10 mouse cellular contexts compared by ENCODE assay signal in the genomic region with DNA sequence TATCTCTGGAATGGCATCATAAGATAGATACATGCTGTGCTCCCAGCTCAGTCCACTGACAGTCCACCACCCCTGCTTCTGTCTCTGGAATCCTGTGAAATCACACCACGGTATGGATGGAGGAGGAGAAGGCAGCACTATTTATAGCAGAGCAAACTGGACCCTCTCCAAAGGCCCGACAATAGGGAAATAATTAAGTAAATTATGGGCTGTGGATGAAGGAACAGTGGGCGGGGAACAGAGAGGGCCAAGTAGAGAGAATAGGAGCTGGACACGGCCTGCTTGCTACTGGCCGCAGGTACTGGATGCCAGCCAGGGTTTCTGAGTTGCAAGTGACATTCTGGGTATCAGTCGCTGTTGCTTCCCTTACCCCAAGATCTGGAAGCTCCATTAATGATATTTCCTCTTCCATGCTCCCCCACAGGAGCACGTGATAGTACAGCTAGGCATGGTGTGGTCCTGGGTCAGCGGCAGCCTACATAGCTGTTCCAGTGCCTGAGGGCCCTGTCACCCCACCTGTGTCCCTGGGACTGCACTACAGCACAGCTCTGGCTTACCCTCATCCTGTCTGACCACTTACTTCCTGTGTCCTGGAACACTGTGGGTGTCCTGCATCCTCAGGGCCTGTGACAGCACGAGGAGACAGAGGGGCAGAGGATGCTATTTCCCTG. TPM values are rescaled to one million over a fixed set of nuclear protein-coding genes. Genes with fewer than 3 reads are reported as not detected.
DNase-seq lines count a peak whose midpoint lies in the region; ATAC-seq lines count a peak whose summit lies in the region.
"Had no signal": no experiment of that assay in that cellular context is flagged by ENCODE, and none has a peak within 500 bp of the region (broad histone marks: within the 10 kb centered on the region; RNA-seq: fewer than 3 reads in every experiment).

No protein-coding gene starts in this region.

- no peaks in the 10 kb centered on the region for H3K27me3 ChIP-seq in forebrain, embryonic 13.5 days
- no peaks in the 10 kb centered on the region for H3K27me3 ChIP-seq in forebrain, embryonic 10.5 days (ENCODE audit: poor library complexity, severe bottlenecking)
- H3K27me3 ChIP-seq in forebrain, embryonic 16.5 days (replicated peaks; ENCODE audit: control insufficient read depth, insufficient read depth, low read length) = no peaks in the 10 kb centered on the region
- H3K27me3 ChIP-seq: CH12.LX; embryonic facial prominence, embryonic 12.5 days had no signal

- H3K36me3 ChIP-seq in forebrain, embryonic 13.5 days (ENCODE audit: poor library complexity, severe bottlenecking) = peaks cover 54% of the 10 kb centered on the region
- H3K36me3 ChIP-seq in forebrain, embryonic 10.5 days (replicated peaks) = peaks cover 59% of the 10 kb centered on the region
- H3K36me3 ChIP-seq in forebrain, embryonic 16.5 days (ENCODE audit: control insufficient read depth, insufficient read depth) = no peaks in the 10 kb centered on the region; the same call in none of the 2 replicates

- H3K9me3 ChIP-seq in forebrain, embryonic 13.5 days (replicated peaks) = no peaks in the 10 kb centered on the region
- H3K9me3 ChIP-seq in forebrain, embryonic 10.5 days = no peaks in the 10 kb centered on the region
- H3K9me3 ChIP-seq in forebrain, embryonic 16.5 days (ENCODE audit: control insufficient read depth, low read length) = no peaks in the 10 kb centered on the region
- H3K9me3 ChIP-seq: embryonic facial prominence, embryonic 12.5 days had no signal

- DNase-seq in forebrain, embryonic 10.5 days (ENCODE audit: extremely low spot score, low spot score) = no peak
- peak; percentile 91 for DNase-seq in Muller cell, postnatal 12 days (ENCODE audit: inconsistent ontology term)
- peak; percentile 71 to 79 for DNase-seq in kidney, postnatal 36 days
- no peak for DNase-seq in embryo, embryonic 11 days
- no peak for DNase-seq in urinary bladder, postnatal 25 days (ENCODE audit: low spot score)

- WGBS in forebrain, embryonic 13.5 days = 72% methylated on average over 9 of the region's 9 CpGs
- WGBS in forebrain, embryonic 10.5 days = 85% methylated on average over 9 of the region's 9 CpGs
- 60% methylated on average over 9 of the region's 9 CpGs for WGBS in forebrain, embryonic 16.5 days

- ATAC-seq in forebrain, embryonic 13.5 days = no peak
- peak; percentile 45 for ATAC-seq in forebrain, embryonic 16.5 days
- ATAC-seq in inflammation-experienced regulatory T-cells, adult 6 months = no peak

- H3K4me3 ChIP-seq in forebrain, embryonic 13.5 days = no peak overlapping the region
- no peak overlapping the region for H3K4me3 ChIP-seq in forebrain, embryonic 10.5 days
- H3K4me3 ChIP-seq in forebrain, embryonic 16.5 days (replicated peaks; ENCODE audit: low read length) = no peak overlapping the region
- H3K4me3 ChIP-seq: embryonic facial prominence, embryonic 12.5 days had no signal

- peak overlapping the region; percentile 1; the same call in 1 of the 2 replicates for H3K27ac ChIP-seq in forebrain, embryonic 13.5 days
- H3K27ac ChIP-seq in forebrain, embryonic 10.5 days = no peak overlapping the region
- no peak overlapping the region for H3K27ac ChIP-seq in forebrain, embryonic 16.5 days (ENCODE audit: low read length)
- H3K27ac ChIP-seq: embryonic facial prominence, embryonic 12.5 days had no signal

- H3K4me1 ChIP-seq in forebrain, embryonic 13.5 days = peaks cover 10% of the 10 kb centered on the region; the same call in 1 of the 2 replicates
- peaks cover 10% of the 10 kb centered on the region; the same call in 1 of the 2 replicates for H3K4me1 ChIP-seq in forebrain, embryonic 10.5 days
- peaks cover 4% of the 10 kb centered on the region for H3K4me1 ChIP-seq in forebrain, embryonic 16.5 days (replicated peaks; ENCODE audit: control insufficient read depth, insufficient read depth, low read length)
- H3K4me1 ChIP-seq: embryonic facial prominence, embryonic 12.5 days had no signal

- 0 out of 2 replicates have a peak overlapping the region, but pooled peaks have one; percentile 30 for H3K9ac ChIP-seq in forebrain, embryonic 13.5 days
- H3K9ac ChIP-seq in forebrain, embryonic 16.5 days (replicated peaks; ENCODE audit: low read depth, low read length) = no peak overlapping the region
- H3K9ac ChIP-seq: embryonic facial prominence, embryonic 12.5 days had no signal

- no peak overlapping the region for H3K4me2 ChIP-seq in forebrain, embryonic 13.5 days
- H3K4me2 ChIP-seq in forebrain, embryonic 16.5 days (ENCODE audit: low read length) = no peak overlapping the region
- H3K4me2 ChIP-seq: embryonic facial prominence, embryonic 12.5 days had no signal

RNA-seq across cellular contexts. Expression of gene Sbno2, which starts 20.4 kb away (rescaled TPM):
- 11.6 and 13.6 TPM in 2 replicates for polyA plus RNA-seq in forebrain, embryonic 13.5 days (2015; fragmentation: Nextera tagmentation; extraction: Ambion mirVana)
- polyA plus RNA-seq in forebrain, embryonic 10.5 days (2016; fragmentation: Nextera tagmentation; extraction: Ambion mirVana) = 14.7 and 15.6 TPM in 2 replicates
- 13.1 and 14.9 TPM in 2 replicates for polyA plus RNA-seq in forebrain, embryonic 16.5 days (2015; fragmentation: Nextera tagmentation; extraction: Ambion mirVana)
- polyA plus RNA-seq in inflammation-experienced regulatory T-cells, adult 6 months (2017; shearing (Covaris generic)) = 10 to 100 TPM; 30.4 to 39.1 (median 32.6) TPM

RNA-seq across cellular contexts. Expression of gene Stk11, which starts 30.7 kb away (rescaled TPM):
- polyA plus RNA-seq in forebrain, embryonic 13.5 days (2015; fragmentation: Nextera tagmentation; extraction: Ambion mirVana) = 20.7 and 21.6 TPM in 2 replicates
- 14.4 and 18.1 TPM in 2 replicates for polyA plus RNA-seq in forebrain, embryonic 10.5 days (2016; fragmentation: Nextera tagmentation; extraction: Ambion mirVana)
- 18.0 and 19.7 TPM in 2 replicates for polyA plus RNA-seq in forebrain, embryonic 16.5 days (2015; fragmentation: Nextera tagmentation; extraction: Ambion mirVana)
- polyA plus RNA-seq in inflammation-experienced regulatory T-cells, adult 6 months (2017; shearing (Covaris generic)) = 10 to 100 TPM; 23.5 to 30.3 (median 25.5) TPM

RNA-seq across cellular contexts. Expression of gene Gpx4, which starts 38.0 kb away (rescaled TPM):
- polyA plus RNA-seq in forebrain, embryonic 13.5 days (2015; fragmentation: Nextera tagmentation; extraction: Ambion mirVana) = 487 and 489 TPM in 2 replicates
- polyA plus RNA-seq in forebrain, embryonic 10.5 days (2016; fragmentation: Nextera tagmentation; extraction: Ambion mirVana) = 670 and 692 TPM in 2 replicates
- polyA plus RNA-seq in forebrain, embryonic 16.5 days (2015; fragmentation: Nextera tagmentation; extraction: Ambion mirVana) = 443 and 475 TPM in 2 replicates
- polyA plus RNA-seq in inflammation-experienced regulatory T-cells, adult 6 months (2017; shearing (Covaris generic)) = 100 to 1,000 TPM; 346 to 445 (median 381) TPM

RNA-seq across cellular contexts. Expression of gene Polr2e, which starts 45.4 kb away (rescaled TPM):
- polyA plus RNA-seq in forebrain, embryonic 13.5 days (2015; fragmentation: Nextera tagmentation; extraction: Ambion mirVana) = 193 and 199 TPM in 2 replicates
- 279 and 286 TPM in 2 replicates for polyA plus RNA-seq in forebrain, embryonic 10.5 days (2016; fragmentation: Nextera tagmentation; extraction: Ambion mirVana)
- 173 and 178 TPM in 2 replicates for polyA plus RNA-seq in forebrain, embryonic 16.5 days (2015; fragmentation: Nextera tagmentation; extraction: Ambion mirVana)
- polyA plus RNA-seq in inflammation-experienced regulatory T-cells, adult 6 months (2017; shearing (Covaris generic)) = 100 to 1,000 TPM; 137 to 227 (median 211) TPM

RNA-seq across cellular contexts. Expression of gene Atp5d, which starts 53.5 kb away (rescaled TPM):
- polyA plus RNA-seq in forebrain, embryonic 13.5 days (2015; fragmentation: Nextera tagmentation; extraction: Ambion mirVana) = 454 and 459 TPM in 2 replicates
- 495 and 498 TPM in 2 replicates for polyA plus RNA-seq in forebrain, embryonic 10.5 days (2016; fragmentation: Nextera tagmentation; extraction: Ambion mirVana)
- polyA plus RNA-seq in forebrain, embryonic 16.5 days (2015; fragmentation: Nextera tagmentation; extraction: Ambion mirVana) = 404 and 433 TPM in 2 replicates
- 100 to 1,000 TPM; 297 to 357 (median 299) TPM for polyA plus RNA-seq in inflammation-experienced regulatory T-cells, adult 6 months (2017; shearing (Covaris generic))

Comparison
In these comparisons a context has a peak if more than half of its experiments do, and no peak if none do; other contexts are left out.
1. DNase-seq: peak in Muller cell, postnatal 12 days (single experiment) and kidney, postnatal 36 days (2 of 2); none in forebrain, embryonic 10.5 days (single experiment), embryo, embryonic 11 days (single experiment) and urinary bladder, postnatal 25 days (single experiment).